Mouse (Mus musculus) thymus, adult 2 months (tissue): ENCODE results near the gene Zfp334. TPM values are rescaled to one million over a fixed set of nuclear protein-coding genes. Genes with fewer than 3 reads are reported as not detected.

Experiments used
- DNase-seq: peaks from one replicate; pipeline ENCODE4 v3.0.0; 2021
- H3K27ac ChIP-seq: fragments of 200-500 bp; 2 replicates; pipeline ENCODE4 v1.5.1; 2012; ENCODE audit warnings: low read length, control low read depth; ENCODE audit not compliant: control insufficient read depth, insufficient read depth
- H3K27me3 ChIP-seq: fragments of 200-500 bp; 2 replicates; pipeline ENCODE4 v1.6.1; 2012; ENCODE audit warnings: mild to moderate bottlenecking, low read length, moderate library complexity, mixed read lengths; ENCODE audit not compliant: control insufficient read depth, insufficient read depth
- H3K36me3 ChIP-seq: fragments of 200-500 bp; 2 replicates; pipeline ENCODE4 v1.6.1; 2012; ENCODE audit warnings: mild to moderate bottlenecking, low read length, moderate library complexity; ENCODE audit not compliant: control insufficient read depth, insufficient read depth
- H3K4me1 ChIP-seq: fragments of 200-500 bp; replicated peaks from 2 replicates; pipeline ENCODE4 v1.6.1; 2012; ENCODE audit warnings: low read length; ENCODE audit not compliant: control insufficient read depth, insufficient read depth
- H3K4me3 ChIP-seq: fragments of 200-500 bp; 2 replicates; pipeline ENCODE4 v1.5.1; 2012; ENCODE audit warnings: mild to moderate bottlenecking, low read length, control low read depth, moderate library complexity; ENCODE audit not compliant: control insufficient read depth, insufficient read depth
- CTCF ChIP-seq: fragments of 200-500 bp; IDR thresholded peaks from 2 replicates; pipeline ENCODE4 v1.5.1; 2012; ENCODE audit warnings: mild to moderate bottlenecking, control low read depth, low read length, moderate library complexity, borderline replicate concordance; ENCODE audit not compliant: control insufficient read depth, poor library complexity, insufficient read depth; ENCODE audit errors: extremely low read depth
- POLR2A ChIP-seq: fragments of 200-500 bp; IDR thresholded peaks from 2 replicates; pipeline ENCODE4 v1.6.1; 2012; ENCODE audit warnings: mild to moderate bottlenecking, low read length, control low read depth, moderate library complexity; ENCODE audit not compliant: control insufficient read depth, poor library complexity, insufficient read depth; ENCODE audit errors: extremely low read depth
- WGBS: fragments of 180-500 bp; shearing (Covaris S2); methylation state at CpG from one replicate; pipeline ENCODE4 v1.1.7; 2018; 5-methylcytosine and 5-hydroxymethylcytosine counted together
- polyA plus RNA-seq: library from polyadenylated mRNA; depleted of rRNA; stranded (reverse); fragments of >200 nt; gene quantifications from 2 replicates; pipeline ENCODE4 v1.2.3, GENCODE M21; 2012; rRNA removed

The Zfp334 gene
- 0.23 and 0.31 TPM in 2 replicates for polyA plus RNA-seq

DNA sequence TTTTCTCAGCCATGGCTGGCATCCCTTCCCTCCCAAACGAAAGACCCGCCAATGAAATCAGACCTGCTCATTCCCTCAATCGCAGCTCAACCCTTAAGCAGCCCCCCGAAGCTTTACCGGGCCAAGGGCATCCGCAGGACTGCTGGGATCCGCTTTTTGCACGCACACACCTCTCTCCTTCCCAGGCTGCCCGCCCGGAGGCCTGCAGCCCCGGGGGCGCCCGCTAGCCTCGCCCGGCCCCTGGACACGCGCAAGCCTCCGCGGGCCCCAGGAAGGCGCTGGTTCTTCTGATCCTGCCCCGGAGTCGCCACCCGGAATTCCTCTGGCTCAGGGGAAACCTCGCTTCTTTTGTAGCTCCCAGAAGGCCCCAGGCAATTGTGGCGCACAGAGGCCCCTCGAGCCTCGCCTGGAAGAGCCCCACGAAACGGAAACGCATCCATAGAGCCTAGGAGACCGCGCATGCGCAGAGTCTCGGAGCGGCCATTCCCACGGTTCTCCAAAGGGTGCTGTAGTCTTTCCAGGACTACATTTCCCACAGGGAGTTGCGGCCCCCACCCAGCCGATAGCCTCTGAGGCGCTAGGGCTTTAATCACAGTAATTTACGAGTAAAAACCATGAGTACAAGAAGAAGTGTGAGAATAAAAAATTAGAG is at the start of gene Zfp334:
Zfp334 (minus strand) TSS at position 416 of the 652 bp plus-strand sequence.
- DNase-seq, result no peak
- TF ChIP-seq POLR2A, result no peak
- no peak for TF ChIP-seq CTCF
- Histone ChIP-seq H3K36me3 (no peaks in the 10 kb centered on the region), H3K27ac (no peak within 1 kb of the TSS), H3K4me3 (no peak within 1 kb of the TSS), H3K4me1 (no peaks in the 10 kb centered on the region), H3K27me3 (no peaks in the 10 kb centered on the region; the same call in 1 of the 2 replicates)
- 7% methylated on average over 40 of the region's 40 CpGs for WGBS

DNA sequence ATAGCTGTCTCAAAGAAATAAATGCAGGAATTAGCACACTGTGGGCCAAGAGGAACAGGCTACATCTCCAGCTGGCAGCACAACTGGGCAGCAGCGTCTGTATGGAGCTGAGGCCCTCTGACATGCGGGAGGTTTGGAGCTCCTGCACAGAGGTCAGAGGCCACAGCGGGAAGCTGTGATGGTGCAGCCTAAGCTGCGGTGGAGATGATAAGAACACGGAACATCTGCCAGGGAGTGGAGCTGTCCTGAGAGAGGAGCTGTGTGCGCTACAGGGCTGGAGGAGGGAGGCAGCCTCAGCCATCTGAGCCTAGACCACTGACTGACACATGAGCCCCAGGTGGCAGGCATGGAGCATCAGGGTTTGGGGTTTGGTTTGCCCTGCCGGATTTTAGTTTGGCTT is 40.6 kb upstream of the Zfp334 start:
- Histone ChIP-seq H3K36me3 (no peaks in the 10 kb centered on the region), H3K27ac (no peak overlapping the region), H3K27me3 (no peaks in the 10 kb centered on the region), H3K4me1 (no peaks in the 10 kb centered on the region), H3K4me3 (no peak overlapping the region)
- TF ChIP-seq POLR2A (no peak), CTCF (no peak)
- WGBS, result 77% methylated on average over 7 of the region's 7 CpGs
- no peak for DNase-seq

- Histone ChIP-seq H3K4me1 (no peaks in the 10 kb centered on the region), H3K4me3 (no peak overlapping the region), H3K36me3 (no peaks in the 10 kb centered on the region), H3K27me3 (no peaks in the 10 kb centered on the region; the same call in 1 of the 2 replicates), H3K27ac (no peak overlapping the region)
- no peak for DNase-seq
- 82% methylated on average over 2 of the region's 2 CpGs for WGBS
- TF ChIP-seq CTCF (no peak), POLR2A (no peak)
These were observed 32.1 kb upstream of the Zfp334 start for GRCm38 (mm10) chr2:165420195-165420594.

DNA sequence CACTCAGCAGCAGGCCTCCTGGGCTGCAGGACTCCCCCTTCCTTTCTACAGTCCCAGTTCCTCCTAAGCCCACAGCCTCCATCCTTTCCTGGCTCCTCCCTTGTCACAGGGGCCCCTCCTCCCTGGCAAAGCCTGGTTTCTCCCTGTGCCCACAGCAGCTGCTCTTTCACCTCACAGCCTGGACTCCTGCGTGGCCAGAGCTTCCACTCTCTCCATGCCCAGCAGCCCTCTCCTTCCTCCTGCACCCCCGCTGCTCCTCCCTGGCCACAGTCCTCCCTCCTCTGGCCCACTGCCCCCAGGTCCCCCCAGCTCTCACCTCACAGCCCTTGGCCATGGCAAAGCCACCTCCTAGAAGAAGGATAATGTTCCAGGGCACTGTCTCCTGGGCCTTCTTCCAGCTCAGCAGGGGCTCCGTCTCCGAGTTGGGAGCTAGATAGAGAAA is 31.6 kb upstream of the Zfp334 start:
- 82% methylated on average over 4 of the region's 4 CpGs for WGBS
- no peaks in the 10 kb centered on the region; the same call in 1 of the 2 replicates for H3K27me3 ChIP-seq

GRCm38 (mm10) chr2:165418577-165418976 is 30.5 kb upstream of the Zfp334 start:
- Histone ChIP-seq H3K27ac (no peak overlapping the region), H3K27me3 (no peaks in the 10 kb centered on the region; the same call in 1 of the 2 replicates), H3K4me3 (no peak overlapping the region), H3K4me1 (no peaks in the 10 kb centered on the region), H3K36me3 (no peaks in the 10 kb centered on the region)
- TF ChIP-seq POLR2A (no peak), CTCF (no peak)
- WGBS, result 89% methylated on average over 2 of the region's 2 CpGs
- no peak for DNase-seq

More for the DNA sequence above, 31.6 kb upstream of the Zfp334 start:
- no peak for DNase-seq
- TF ChIP-seq POLR2A (no peak), CTCF (no peak)
- Histone ChIP-seq H3K36me3 (no peaks in the 10 kb centered on the region), H3K4me3 (no peak overlapping the region), H3K4me1 (no peaks in the 10 kb centered on the region), H3K27ac (no peak overlapping the region)

- no peaks in the 10 kb centered on the region for H3K4me1 ChIP-seq
- H3K27ac ChIP-seq, result no peak overlapping the region
- WGBS, result 81% methylated on average over 7 of the region's 7 CpGs
- H3K36me3 ChIP-seq, result no peaks in the 10 kb centered on the region
- DNase-seq, result no peak
- no peak for TF ChIP-seq POLR2A
- TF ChIP-seq CTCF, result no peak
- no peak overlapping the region for H3K4me3 ChIP-seq
- no peaks in the 10 kb centered on the region for H3K27me3 ChIP-seq
These were observed 29.2 kb upstream of the Zfp334 start for GRCm38 (mm10) chr2:165417291-165417690.

DNA sequence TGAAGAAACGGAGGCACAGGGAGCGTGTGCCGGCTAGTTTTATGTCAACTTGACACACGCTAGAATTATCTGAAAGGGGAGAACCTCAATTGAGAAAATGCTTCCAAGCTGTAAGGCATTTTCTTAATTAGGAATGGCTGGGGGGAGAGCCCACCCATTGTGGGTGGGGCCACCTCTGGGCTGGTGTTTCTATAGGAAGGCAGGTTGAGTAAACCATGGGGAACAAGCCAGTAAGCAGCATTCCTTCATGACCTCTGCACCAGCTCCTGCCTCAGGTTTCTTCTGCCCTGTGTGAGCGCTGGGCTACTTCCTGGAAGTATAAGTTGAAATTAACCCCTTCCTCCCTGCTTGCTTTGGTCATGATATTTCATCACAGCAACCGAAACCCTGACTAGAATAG is 27.7 kb upstream of the Zfp334 start:
- no peak for DNase-seq
- Histone ChIP-seq H3K27me3 (no peaks in the 10 kb centered on the region), H3K27ac (no peak overlapping the region), H3K4me3 (no peak overlapping the region), H3K4me1 (no peaks in the 10 kb centered on the region), H3K36me3 (no peaks in the 10 kb centered on the region)
- WGBS, result 81% methylated on average over 6 of the region's 6 CpGs
- TF ChIP-seq CTCF, result no peak
- TF ChIP-seq POLR2A, result no peak
